Mouse (Mus musculus): ENCODE measurements around the gene Klk13. TPM values are rescaled to one million over a fixed set of nuclear protein-coding genes. Genes with fewer than 3 reads are reported as not detected.

Gene Klk13
- 0.74 TPM in 1 of 2 replicates, not detected in the other for polyA plus RNA-seq (2015; fragmentation: Nextera tagmentation; extraction: Ambion mirVana)

GRCm38 (mm10) chr7:43712267-43712666 is at the start of gene Klk13:
Klk13 (plus strand) TSS chr7:43712567.

GRCm38 (mm10) chr7:43671809-43672580 is 40.4 kb upstream of the Klk13 start, which contains the start of gene Ctu1:
Ctu1 (plus strand) TSS chr7:43672016.

GRCm38 (mm10) chr7:43690118-43690517 is 22.2 kb upstream of the Klk13 start, which contains the start of gene Klk14:
Klk14 (plus strand) TSS chr7:43690418.

GRCm38 (mm10) chr7:43768597-43768996 is 56.2 kb downstream of the Klk13 start, which contains the start of gene Klk12:
Klk12 (plus strand) TSS chr7:43768897.

GRCm38 (mm10) chr7:43774364-43774763 is 62.0 kb downstream of the Klk13 start, which contains the start of gene Klk11:
Klk11 (plus strand) TSS chr7:43774604.

Other genes with a start within 250 kb of the Klk13 start
- gene Vsig10l, start 249.4 kb upstream of the Klk13 start, polyA plus RNA-seq (2015; fragmentation: Nextera tagmentation; extraction: Ambion mirVana): 3.4 and 4.3 TPM in 2 replicates
- 0.09 TPM in 1 of 2 replicates, not detected in the other for gene Iglon5, start 222.5 kb upstream of the Klk13 start, polyA plus RNA-seq (2015; fragmentation: Nextera tagmentation; extraction: Ambion mirVana)
- not detected in 2 replicates for gene 4931406B18Rik, start 206.6 kb upstream of the Klk13 start, polyA plus RNA-seq (2015; fragmentation: Nextera tagmentation; extraction: Ambion mirVana)
- 2.8 and 3.1 TPM in 2 replicates for gene Cd33, start 168.1 kb upstream of the Klk13 start, polyA plus RNA-seq (2015; fragmentation: Nextera tagmentation; extraction: Ambion mirVana)
- 0.95 and 1.0 TPM in 2 replicates for gene Zfp658, start 150.3 kb upstream of the Klk13 start, polyA plus RNA-seq (2015; fragmentation: Nextera tagmentation; extraction: Ambion mirVana)
- gene Zfp719, start 133.0 kb upstream of the Klk13 start, polyA plus RNA-seq (2015; fragmentation: Nextera tagmentation; extraction: Ambion mirVana): 3.7 and 4.3 TPM in 2 replicates
- not detected in 2 replicates for gene Zfp819, start 105.4 kb upstream of the Klk13 start, polyA plus RNA-seq (2015; fragmentation: Nextera tagmentation; extraction: Ambion mirVana)
- gene Ceacam18, start 77.9 kb upstream of the Klk13 start, polyA plus RNA-seq (2015; fragmentation: Nextera tagmentation; extraction: Ambion mirVana): not detected in 2 replicates
- gene Siglece, start 52.4 kb upstream of the Klk13 start, polyA plus RNA-seq (2015; fragmentation: Nextera tagmentation; extraction: Ambion mirVana): 0.77 and 0.99 TPM in 2 replicates
- 3.7 and 4.7 TPM in 2 replicates for gene Ctu1, start 40.6 kb upstream of the Klk13 start, polyA plus RNA-seq (2015; fragmentation: Nextera tagmentation; extraction: Ambion mirVana)
- gene Klk14, start 22.1 kb upstream of the Klk13 start, polyA plus RNA-seq (2015; fragmentation: Nextera tagmentation; extraction: Ambion mirVana): not detected in 2 replicates
- not detected in 2 replicates for gene Klk12, start 56.3 kb downstream of the Klk13 start, polyA plus RNA-seq (2015; fragmentation: Nextera tagmentation; extraction: Ambion mirVana)
- gene Klk11, start 62.0 kb downstream of the Klk13 start, polyA plus RNA-seq (2015; fragmentation: Nextera tagmentation; extraction: Ambion mirVana): 1.3 TPM in 1 of 2 replicates, not detected in the other
- 0.65 and 1.5 TPM in 2 replicates for gene Klk10, start 68.5 kb downstream of the Klk13 start, polyA plus RNA-seq (2015; fragmentation: Nextera tagmentation; extraction: Ambion mirVana)
- gene Klk9, start 79.3 kb downstream of the Klk13 start, polyA plus RNA-seq (2015; fragmentation: Nextera tagmentation; extraction: Ambion mirVana): 1.6 TPM in 1 of 2 replicates, not detected in the other
- gene Klk8, start 85.0 kb downstream of the Klk13 start, polyA plus RNA-seq (2015; fragmentation: Nextera tagmentation; extraction: Ambion mirVana): 5.1 and 9.2 TPM in 2 replicates
- 8.1 TPM in 1 of 2 replicates, not detected in the other for gene Klk7, start 98.7 kb downstream of the Klk13 start, polyA plus RNA-seq (2015; fragmentation: Nextera tagmentation; extraction: Ambion mirVana)
- not detected in 2 replicates for gene Klk6, start 111.9 kb downstream of the Klk13 start, polyA plus RNA-seq (2015; fragmentation: Nextera tagmentation; extraction: Ambion mirVana)
- gene Klk5, start 129.4 kb downstream of the Klk13 start, polyA plus RNA-seq (2015; fragmentation: Nextera tagmentation; extraction: Ambion mirVana): 8.0 TPM in 1 of 2 replicates, not detected in the other
- not detected in 2 replicates for gene Klk4, start 168.6 kb downstream of the Klk13 start, polyA plus RNA-seq (2015; fragmentation: Nextera tagmentation; extraction: Ambion mirVana)
- not detected in 2 replicates for gene Klk15, start 221.2 kb downstream of the Klk13 start, polyA plus RNA-seq (2015; fragmentation: Nextera tagmentation; extraction: Ambion mirVana)
- gene Klk1b8, start 238.1 kb downstream of the Klk13 start, polyA plus RNA-seq (2015; fragmentation: Nextera tagmentation; extraction: Ambion mirVana): 0.46 and 1.1 TPM in 2 replicates

Measured in skeletal muscle tissue, postnatal 0 days (tissue).